Mouse (Mus musculus) heart, adult 2 months (tissue): ENCODE data around the gene Ppp1r15b. TPM values are rescaled to one million over a fixed set of nuclear protein-coding genes. Genes with fewer than 3 reads are reported as not detected.

Experiments used
- DNase-seq, 2 experiments: peaks; one replicate each; pipeline ENCODE4 v3.0.0; 2021
- H3K27ac ChIP-seq: fragments of 200-600 bp; 2 replicates; pipeline ENCODE4 v1.8.1; 2022
- H3K27me3 ChIP-seq: fragments of 200-500 bp; 2 replicates; pipeline ENCODE4 v1.6.1; 2012; ENCODE audit warnings: mild to moderate bottlenecking, low read length, inconsistent platforms, mixed read lengths; ENCODE audit not compliant: control insufficient read depth, insufficient read depth
- H3K36me3 ChIP-seq: fragments of 200-500 bp; 2 replicates; pipeline ENCODE4 v1.6.1; 2012; ENCODE audit warnings: low read length, inconsistent platforms; ENCODE audit not compliant: control insufficient read depth, insufficient read depth
- H3K4me1 ChIP-seq: fragments of 200-500 bp; 2 replicates; pipeline ENCODE4 v1.6.1; 2011; ENCODE audit warnings: low read length; ENCODE audit not compliant: control insufficient read depth, insufficient read depth
- H3K4me3 ChIP-seq: fragments of 200-600 bp; 2 replicates; pipeline ENCODE4 v1.8.1; 2022
- H3K79me2 ChIP-seq: fragments of 200-500 bp; replicated peaks from 2 replicates; pipeline ENCODE4 v1.6.1; 2012; ENCODE audit warnings: mild to moderate bottlenecking, inconsistent platforms, low read length, moderate library complexity, mixed read lengths; ENCODE audit not compliant: control insufficient read depth, insufficient read depth
- H3K9ac ChIP-seq: fragments of 200-500 bp; 2 replicates; pipeline ENCODE4 v1.6.1; 2012; ENCODE audit warnings: low read depth, mild to moderate bottlenecking, control low read depth, inconsistent platforms, low read length, mixed read lengths
- CTCF ChIP-seq: fragments of 200-600 bp; IDR thresholded peaks from 2 replicates; pipeline ENCODE4 v1.8.1; 2022; ENCODE audit warnings: antibody characterized with exemption, mild to moderate bottlenecking, moderate library complexity
- EP300 ChIP-seq: fragments of 200-500 bp; IDR thresholded peaks from 2 replicates; pipeline ENCODE4 v1.6.1; 2011; ENCODE audit warnings: low read depth, low read length, control low read depth; ENCODE audit not compliant: insufficient read depth
- POLR2A ChIP-seq: fragments of 200-500 bp; IDR thresholded peaks from 2 replicates; pipeline ENCODE4 v1.6.1; 2011; ENCODE audit warnings: mild to moderate bottlenecking, low read depth, low read length, control low read depth; ENCODE audit not compliant: insufficient read depth
- WGBS: fragments of 180-500 bp; shearing (Covaris S2); methylation state at CpG from one replicate; pipeline ENCODE4 v1.1.7; 2018; 5-methylcytosine and 5-hydroxymethylcytosine counted together
- intact Hi-C: fragments of 180-260 bp; cut with DNase I; formaldehyde crosslinking; loops from one replicate; pipeline ENCODE4 v1.15.1; 2025
- long read RNA-seq: library from polyadenylated mRNA; stranded (forward); transcript quantifications from one replicate; pipeline ENCODE4 v2.0.0, GENCODE M21; 2021
- polyA plus RNA-seq: library from polyadenylated mRNA; depleted of rRNA; stranded (reverse); fragments of >200 nt; gene quantifications from 2 replicates; pipeline ENCODE4 v1.2.3, GENCODE M21; 2012; rRNA removed
- total RNA-seq, 2 experiments: library from RNA; stranded (reverse); gene quantifications; 2 replicates each; pipeline ENCODE4 v1.2.3; 2021

The Ppp1r15b gene
- total RNA-seq (10 to 100 TPM; 21.5 to 22.8 TPM), polyA plus RNA-seq (8.6 and 12.8 TPM in 2 replicates)
- long read RNA-seq, full-length matches to known transcripts: 9 of 11 reads
- long read RNA-seq, partial matches to known transcripts: 2 of 11 reads
- long read RNA-seq, other reads (novel, unspliced or antisense): 0 of 11 reads

DNA sequence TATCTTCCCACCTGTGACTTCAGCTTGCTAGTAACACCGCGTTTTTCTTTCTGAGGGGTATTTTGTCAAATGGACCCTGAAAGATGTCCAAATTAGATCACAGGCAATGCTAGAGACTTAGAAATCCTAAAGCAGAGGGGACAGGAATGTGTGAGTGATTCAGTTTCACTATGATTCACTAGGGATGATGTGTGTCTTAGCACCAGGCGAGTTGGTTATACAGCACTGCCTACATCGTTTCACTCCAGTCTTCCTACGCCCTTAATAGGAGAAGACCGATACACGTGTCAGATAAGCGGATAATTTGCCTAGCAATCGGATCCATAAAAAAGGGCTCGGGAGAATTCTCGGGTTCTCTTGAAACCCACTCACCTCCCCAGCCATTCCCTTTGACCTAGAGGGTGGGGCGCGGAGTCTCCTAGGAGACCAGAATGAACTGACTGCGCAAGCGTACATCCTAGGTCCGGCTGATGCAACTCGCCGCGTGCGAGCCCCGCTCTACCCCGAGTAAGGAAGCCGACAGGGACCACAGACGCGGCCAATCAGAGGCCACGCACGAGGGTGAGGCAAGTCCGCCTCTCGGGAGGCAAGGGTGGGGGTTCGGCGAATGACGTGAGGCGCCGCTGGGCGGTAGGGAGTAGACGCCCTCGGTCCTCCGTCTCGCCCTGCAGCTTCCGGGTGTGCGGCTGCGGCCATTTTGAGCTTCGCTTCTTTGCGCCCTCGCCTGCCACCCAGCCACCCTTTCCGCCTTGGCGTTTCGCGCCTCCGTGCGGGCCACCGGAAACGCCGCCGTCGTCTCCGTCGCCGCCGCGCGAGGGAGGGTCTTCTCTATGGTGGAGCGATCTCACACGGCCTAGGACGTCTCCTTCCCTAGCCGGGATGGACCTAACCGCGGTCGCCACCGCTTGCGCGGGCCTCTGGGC, at the start of gene Ppp1r15b:
Gene Ppp1r15b (plus strand): TSS at position 506 of the 923 bp plus-strand sequence.
- peak within 1 kb of the TSS; percentile 93 for H3K9ac ChIP-seq
- intact Hi-C loops: loop anchor here (5.0 kb wide), 2 partner anchors 291 to 786 kb away; partner anchors contain the start of gene Sox13

GRCm38 (mm10) chr1:133083003-133083546, 47.9 kb upstream of the Ppp1r15b start:
- no peaks in the 10 kb centered on the region for H3K27me3 ChIP-seq
- intact Hi-C loops: no loop called here
- H3K9ac ChIP-seq: no peak overlapping the region
- TF ChIP-seq POLR2A (no peak), CTCF (no peak), EP300 (no peak)
- peaks cover 8% of the 10 kb centered on the region for H3K36me3 ChIP-seq
- no peaks in the 10 kb centered on the region for H3K79me2 ChIP-seq
- peaks cover 7% of the 10 kb centered on the region for H3K4me1 ChIP-seq
- WGBS: 89% methylated on average over 5 of the region's 5 CpGs
- peak overlapping the region; percentile 86 for H3K27ac ChIP-seq
- H3K4me3 ChIP-seq: no peak overlapping the region
- DNase-seq: no peak

More for the DNA sequence above, at the start of gene Ppp1r15b:
- peak within 1 kb of the TSS; percentile 98 for H3K27ac ChIP-seq
- H3K36me3 ChIP-seq: peaks cover 10% of the 10 kb centered on the region
- no peaks in the 10 kb centered on the region for H3K27me3 ChIP-seq
- peaks cover 6% of the 10 kb centered on the region for H3K79me2 ChIP-seq
- TF ChIP-seq EP300: peak; percentile 96
- peak; percentile 92 for TF ChIP-seq POLR2A
- no peak for TF ChIP-seq CTCF
- H3K4me1 ChIP-seq: peaks cover 5% of the 10 kb centered on the region
- H3K4me3 ChIP-seq: peak within 1 kb of the TSS; percentile 90
- 2% methylated on average over 72 of the region's 72 CpGs for WGBS
- DNase-seq: peak; percentile 96 to 100

DNA sequence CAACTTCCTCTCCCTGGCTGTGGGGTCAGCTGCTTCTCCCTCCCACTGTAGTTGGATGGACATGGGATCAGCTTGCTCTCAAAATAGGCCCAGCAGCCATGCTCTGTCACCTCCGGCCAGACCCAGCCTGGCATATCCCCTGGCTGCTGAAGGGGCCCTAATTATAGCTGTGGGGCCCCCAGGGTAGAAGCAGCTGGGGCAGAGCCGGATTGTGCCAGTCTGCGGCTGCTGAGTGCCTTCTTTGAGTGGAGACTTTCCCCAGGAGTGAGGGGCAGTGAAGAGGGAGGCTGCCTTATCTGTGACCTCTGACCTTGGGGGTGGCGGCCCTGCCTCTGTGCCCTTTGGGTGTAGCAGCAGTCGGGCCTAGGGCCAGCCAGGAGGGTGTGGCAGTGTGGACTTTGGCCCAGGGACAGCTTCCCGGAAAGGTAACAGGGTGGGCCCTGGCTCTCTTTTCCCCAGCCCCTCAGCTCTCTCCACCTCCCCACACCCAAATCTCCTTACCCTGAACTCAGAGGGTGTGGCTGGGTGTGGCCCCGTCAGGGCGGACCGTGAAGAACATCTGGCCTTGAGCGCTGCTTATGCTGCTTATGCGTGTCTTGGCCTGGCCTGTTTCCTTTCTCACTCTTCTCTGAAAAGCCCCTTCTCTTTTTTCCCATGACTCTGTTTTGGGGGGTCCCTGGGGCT, 46.9 kb upstream of the Ppp1r15b start:
- intact Hi-C loops: no loop called here
- peak overlapping the region; percentile 24; the same call in 1 of the 2 replicates for H3K4me3 ChIP-seq
- 26% methylated on average over 11 of the region's 11 CpGs for WGBS
- no peak for TF ChIP-seq CTCF
- TF ChIP-seq EP300: 0 out of 2 replicates have a peak, but pooled peaks have one; percentile 53
- H3K4me1 ChIP-seq: peaks cover 7% of the 10 kb centered on the region
- H3K27ac ChIP-seq: peak overlapping the region; percentile 86
- H3K27me3 ChIP-seq: no peaks in the 10 kb centered on the region
- H3K36me3 ChIP-seq: peaks cover 6% of the 10 kb centered on the region; the same call in 1 of the 2 replicates
- no peaks in the 10 kb centered on the region for H3K79me2 ChIP-seq
- DNase-seq: peak; percentile 76 to 78
- peak overlapping the region; percentile 47 for H3K9ac ChIP-seq

DNA sequence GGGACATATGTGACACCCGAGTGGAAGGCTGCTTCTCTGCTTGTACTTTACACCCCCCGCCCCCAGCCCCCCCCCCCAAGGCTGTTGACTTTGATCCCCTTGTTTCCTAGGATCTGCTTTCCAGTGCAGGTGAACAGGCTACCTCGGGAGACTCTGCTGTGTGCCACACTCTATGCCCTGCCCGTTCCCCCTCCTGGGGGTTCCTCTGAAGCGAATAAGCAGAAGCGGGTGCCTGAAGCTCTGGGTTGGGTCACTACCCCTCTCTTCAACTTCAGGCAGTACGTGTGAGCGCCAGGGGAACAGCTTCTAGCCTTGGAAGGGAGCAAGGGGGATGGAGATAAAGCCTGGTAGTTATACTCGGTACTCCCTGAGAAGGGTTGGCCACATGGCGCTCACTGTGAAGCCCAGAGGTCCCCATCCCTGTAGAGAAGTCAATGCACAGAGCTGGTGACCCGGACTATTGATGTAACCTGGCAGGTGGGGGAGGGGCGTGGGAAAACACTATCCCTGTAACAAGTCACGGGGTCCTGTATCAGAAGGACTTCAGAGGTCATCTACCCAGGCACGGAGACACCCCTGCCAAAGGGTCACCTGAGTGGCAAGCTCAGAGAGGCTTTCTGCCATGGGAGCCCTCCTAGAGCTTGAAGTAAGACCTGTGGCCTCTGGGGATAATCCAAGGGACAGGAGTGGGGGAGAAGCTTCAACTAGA, 46.1 kb upstream of the Ppp1r15b start:
- Histone ChIP-seq H3K27me3 (no peaks in the 10 kb centered on the region), H3K27ac (peak overlapping the region; percentile 86), H3K9ac (no peak overlapping the region), H3K36me3 (peaks cover 6% of the 10 kb centered on the region; the same call in 1 of the 2 replicates), H3K79me2 (no peaks in the 10 kb centered on the region; the same call in 1 of the 2 replicates), H3K4me3 (no peak overlapping the region), H3K4me1 (peaks cover 7% of the 10 kb centered on the region)
- DNase-seq: no peak
- TF ChIP-seq POLR2A (no peak), CTCF (no peak), EP300 (no peak)
- 65% methylated on average over 14 of the region's 14 CpGs for WGBS
- intact Hi-C loops: no loop called here

- Histone ChIP-seq H3K27me3 (no peaks in the 10 kb centered on the region), H3K79me2 (no peaks in the 10 kb centered on the region; the same call in 1 of the 2 replicates), H3K9ac (no peak overlapping the region), H3K27ac (peak overlapping the region; percentile 86), H3K4me1 (peaks cover 7% of the 10 kb centered on the region), H3K36me3 (peaks cover 6% of the 10 kb centered on the region; the same call in 1 of the 2 replicates), H3K4me3 (no peak overlapping the region)
- intact Hi-C loops: no loop called here
- TF ChIP-seq EP300: no peak
- TF ChIP-seq CTCF: no peak
- no peak for TF ChIP-seq POLR2A
- DNase-seq: no peak
- WGBS: 56% methylated on average over 8 of the region's 8 CpGs
Observed at GRCm38 (mm10) chr1:133085417-133085742, 45.6 kb upstream of the Ppp1r15b start.
